Mouse (Mus musculus): Measurements from ENCODE around the gene Gm1140. TPM values are rescaled to one million over a fixed set of nuclear protein-coding genes. Genes with fewer than 3 reads are reported as not detected.
"Not testable (repeated sequence)": the region's sequence is repeated elsewhere in the genome, so short reads cannot be mapped to it uniquely, and the experiment has no call there.

Gene Gm1140
- polyA plus RNA-seq (2012; ENCODE audit: insufficient read depth, low replicate concordance): not detected in 2 replicates

GRCm38 (mm10) chrX:67693462-67693861 lies at the start of gene Gm1140:
TSS of gene Gm1140 (minus strand) at chrX:67693562.
- H3K4me3 ChIP-seq (replicated peaks); H3K27me3 ChIP-seq (replicated peaks); H3K36me3 ChIP-seq (replicated peaks; ENCODE audit: low read length); H3K4me1 ChIP-seq; H3K9me3 ChIP-seq: not testable (repeated sequence)

- H3K27me3 ChIP-seq (replicated peaks); H3K9me3 ChIP-seq; H3K36me3 ChIP-seq (replicated peaks; ENCODE audit: low read length); H3K4me1 ChIP-seq; H3K4me3 ChIP-seq (replicated peaks): not testable (repeated sequence)
Measured at GRCm38 (mm10) chrX:67695398-67695797, 2.0 kb upstream of the Gm1140 start, which contains the start of gene Gm14692. TSS of gene Gm14692 (plus strand) at chrX:67695698.

Other genes starting within 250 kb of the Gm1140 start
- not detected in 2 replicates for gene Gm14692, start 2.1 kb upstream of the Gm1140 start, polyA plus RNA-seq (2012; ENCODE audit: insufficient read depth, low replicate concordance)
- not detected in 2 replicates for gene 4933436I01Rik, start 227.9 kb upstream of the Gm1140 start, polyA plus RNA-seq (2012; ENCODE audit: insufficient read depth, low replicate concordance)